Mouse (Mus musculus) heart, adult 2 months (tissue): Measurements from ENCODE around the gene Znrf3. TPM values are rescaled to one million over a fixed set of nuclear protein-coding genes. Genes with fewer than 3 reads are reported as not detected.
A peak's percentile ranks its signal among the peaks of the same experiment; 100 is the strongest.

ENCODE experiments used
- DNase-seq, 2 experiments: peaks; one replicate each; pipeline ENCODE4 v3.0.0; 2021
- H3K27ac ChIP-seq: fragments of 200-600 bp; 2 replicates; pipeline ENCODE4 v1.8.1; 2022
- H3K27me3 ChIP-seq: fragments of 200-500 bp; 2 replicates; pipeline ENCODE4 v1.6.1; 2012; ENCODE audit warnings: mild to moderate bottlenecking, low read length, inconsistent platforms, mixed read lengths; ENCODE audit not compliant: control insufficient read depth, insufficient read depth
- H3K36me3 ChIP-seq: fragments of 200-500 bp; 2 replicates; pipeline ENCODE4 v1.6.1; 2012; ENCODE audit warnings: low read length, inconsistent platforms; ENCODE audit not compliant: control insufficient read depth, insufficient read depth
- H3K4me1 ChIP-seq: fragments of 200-500 bp; 2 replicates; pipeline ENCODE4 v1.6.1; 2011; ENCODE audit warnings: low read length; ENCODE audit not compliant: control insufficient read depth, insufficient read depth
- H3K4me3 ChIP-seq: fragments of 200-600 bp; 2 replicates; pipeline ENCODE4 v1.8.1; 2022
- H3K79me2 ChIP-seq: fragments of 200-500 bp; replicated peaks from 2 replicates; pipeline ENCODE4 v1.6.1; 2012; ENCODE audit warnings: mild to moderate bottlenecking, inconsistent platforms, low read length, moderate library complexity, mixed read lengths; ENCODE audit not compliant: control insufficient read depth, insufficient read depth
- H3K9ac ChIP-seq: fragments of 200-500 bp; 2 replicates; pipeline ENCODE4 v1.6.1; 2012; ENCODE audit warnings: low read depth, mild to moderate bottlenecking, control low read depth, inconsistent platforms, low read length, mixed read lengths
- CTCF ChIP-seq: fragments of 200-600 bp; IDR thresholded peaks from 2 replicates; pipeline ENCODE4 v1.8.1; 2022; ENCODE audit warnings: antibody characterized with exemption, mild to moderate bottlenecking, moderate library complexity
- EP300 ChIP-seq: fragments of 200-500 bp; IDR thresholded peaks from 2 replicates; pipeline ENCODE4 v1.6.1; 2011; ENCODE audit warnings: low read depth, low read length, control low read depth; ENCODE audit not compliant: insufficient read depth
- POLR2A ChIP-seq: fragments of 200-500 bp; IDR thresholded peaks from 2 replicates; pipeline ENCODE4 v1.6.1; 2011; ENCODE audit warnings: mild to moderate bottlenecking, low read depth, low read length, control low read depth; ENCODE audit not compliant: insufficient read depth
- WGBS: fragments of 180-500 bp; shearing (Covaris S2); methylation state at CpG from one replicate; pipeline ENCODE4 v1.1.7; 2018; 5-methylcytosine and 5-hydroxymethylcytosine counted together
- intact Hi-C: fragments of 180-260 bp; cut with DNase I; formaldehyde crosslinking; loops from one replicate; pipeline ENCODE4 v1.15.1; 2025
- polyA plus RNA-seq: library from polyadenylated mRNA; depleted of rRNA; stranded (reverse); fragments of >200 nt; gene quantifications from 2 replicates; pipeline ENCODE4 v1.2.3, GENCODE M21; 2012
- total RNA-seq, 2 experiments: library from RNA; stranded (reverse); gene quantifications; 2 replicates each; pipeline ENCODE4 v1.2.3; 2021

Znrf3 gene
- total and polyA plus RNA-seq, 3 experiments: 2.9 to 7.3 (median 7.3) TPM

DNA sequence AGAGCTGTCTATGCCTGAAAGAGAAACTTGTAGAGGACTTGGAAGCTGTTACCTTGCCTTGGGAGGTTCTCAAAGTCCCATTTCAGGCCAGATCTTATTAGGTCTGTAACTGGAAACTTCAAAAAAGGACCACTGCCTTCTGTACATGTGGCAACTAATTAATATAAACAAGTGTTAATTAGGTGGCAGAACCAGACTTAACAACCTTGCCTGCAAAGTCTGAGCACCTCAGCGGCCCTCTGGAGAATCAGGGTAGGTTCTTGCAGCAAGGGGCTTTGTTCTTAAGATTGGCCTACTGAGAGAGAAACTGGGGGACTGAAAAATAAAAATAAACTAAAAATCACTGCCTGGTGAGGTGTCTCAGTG is 146.7 kb downstream of the Znrf3 start:
- peaks cover 5% of the 10 kb centered on the region for H3K4me1 ChIP-seq
- H3K79me2 ChIP-seq: no peaks in the 10 kb centered on the region
- DNase-seq: no peak
- no peak overlapping the region for H3K27ac ChIP-seq
- 82% methylated on average over 1 of the region's 1 CpGs for WGBS
- TF ChIP-seq EP300 (no peak), POLR2A (no peak), CTCF (no peak)
- intact Hi-C loops: loop anchor here (10.0 kb wide), 1 partner anchor 327 kb away; no protein-coding TSS in a partner anchor
- no peak overlapping the region for H3K9ac ChIP-seq
- H3K4me3 ChIP-seq: no peak overlapping the region
- H3K36me3 ChIP-seq: no peaks in the 10 kb centered on the region; the same call in 1 of the 2 replicates
- no peaks in the 10 kb centered on the region for H3K27me3 ChIP-seq

DNA sequence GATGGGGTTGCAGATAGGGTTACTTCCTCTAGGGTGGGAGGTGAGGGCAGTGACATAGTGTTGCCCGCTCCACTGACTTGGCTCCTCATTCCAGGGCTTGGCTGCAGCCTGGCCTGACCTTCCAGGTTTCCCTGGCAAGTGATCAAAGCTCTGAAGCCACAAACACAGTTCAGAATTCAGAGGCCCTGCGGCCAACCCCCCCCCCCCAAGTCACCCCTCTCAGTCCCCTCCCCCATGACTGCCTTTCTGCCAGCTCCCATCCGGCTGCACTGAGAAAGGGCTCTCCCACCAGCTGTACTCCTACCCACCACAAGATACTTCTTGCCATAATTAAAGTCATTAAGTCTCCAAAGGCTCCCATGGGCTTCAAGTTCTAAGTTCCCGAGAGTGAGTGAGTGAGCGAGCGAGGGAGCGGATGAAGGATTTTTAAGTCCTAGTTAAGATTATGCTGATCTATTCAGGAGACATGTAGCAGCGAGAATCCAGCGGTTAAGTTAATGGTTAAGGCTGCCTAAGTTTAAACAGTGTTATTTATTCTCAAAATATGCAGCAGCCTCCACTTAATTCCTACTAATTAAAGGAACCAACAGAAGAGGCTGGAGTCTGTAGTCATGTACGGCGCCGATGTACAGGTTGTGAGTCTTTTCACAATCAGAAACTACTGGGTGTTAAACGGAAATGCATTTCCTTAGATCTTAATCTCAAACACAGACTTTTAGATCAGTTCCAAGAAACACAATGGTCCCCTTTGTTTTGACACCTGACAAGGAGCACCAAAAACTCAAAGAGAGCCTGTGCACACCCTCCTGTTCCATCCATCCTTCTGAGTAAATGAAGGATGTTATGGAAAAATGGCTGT is 147.3 kb downstream of the Znrf3 start:
- Histone ChIP-seq H3K4me1 (peaks cover 5% of the 10 kb centered on the region), H3K79me2 (no peaks in the 10 kb centered on the region), H3K36me3 (no peaks in the 10 kb centered on the region; the same call in 1 of the 2 replicates), H3K27me3 (no peaks in the 10 kb centered on the region), H3K27ac (0 out of 2 replicates have a peak overlapping the region, but pooled peaks have one; percentile 6), H3K9ac (no peak overlapping the region), H3K4me3 (peak overlapping the region; percentile 28; the same call in 1 of the 2 replicates)
- TF ChIP-seq POLR2A (no peak), EP300 (no peak), CTCF (no peak)
- intact Hi-C loops: loop anchor here (10.0 kb wide), 1 partner anchor 327 kb away; no protein-coding TSS in a partner anchor
- peak in 1 of 2 experiments; percentile 49 for DNase-seq
- 26% methylated on average over 13 of the region's 13 CpGs for WGBS

GRCm38 (mm10) chr11:5296576-5297115 is 148.0 kb downstream of the Znrf3 start:
- intact Hi-C loops: loop anchor here (10.0 kb wide), 1 partner anchor 328 kb away; no protein-coding TSS in a partner anchor

DNA sequence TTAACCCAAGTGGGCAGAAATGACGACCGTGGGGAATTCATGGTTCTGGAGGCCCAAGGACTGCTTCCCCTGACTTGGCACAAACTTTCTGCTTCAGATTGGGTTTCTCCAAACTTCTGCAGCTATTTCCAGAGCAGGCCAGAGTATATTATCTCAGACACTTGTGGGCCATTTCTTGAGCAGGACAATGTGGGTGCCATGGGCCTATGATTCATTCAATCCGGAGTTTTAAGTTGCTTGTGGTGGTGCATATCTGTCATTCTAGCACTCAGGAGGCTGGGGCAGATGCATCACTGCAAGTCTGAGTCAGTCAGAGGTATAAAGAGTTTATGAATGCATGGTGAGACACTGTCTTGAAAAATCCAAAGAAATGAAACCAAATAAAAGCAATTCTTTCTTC is 149.8 kb downstream of the Znrf3 start:
- no peak for DNase-seq
- no peak overlapping the region for H3K4me3 ChIP-seq
- 68% methylated on average over 3 of the region's 3 CpGs for WGBS
- no peak overlapping the region for H3K27ac ChIP-seq
- TF ChIP-seq EP300: no peak
- TF ChIP-seq CTCF: no peak
- no peak for TF ChIP-seq POLR2A
- intact Hi-C loops: loop anchor here (10.0 kb wide), 1 partner anchor 330 kb away; no protein-coding TSS in a partner anchor
- no peaks in the 10 kb centered on the region for H3K79me2 ChIP-seq
- H3K36me3 ChIP-seq: no peaks in the 10 kb centered on the region; the same call in 1 of the 2 replicates
- no peak overlapping the region for H3K9ac ChIP-seq
- H3K27me3 ChIP-seq: no peaks in the 10 kb centered on the region
- peaks cover 5% of the 10 kb centered on the region for H3K4me1 ChIP-seq

More at GRCm38 (mm10) chr11:5296576-5297115, 148.0 kb downstream of the Znrf3 start:
- H3K27ac ChIP-seq: no peak overlapping the region
- no peaks in the 10 kb centered on the region; the same call in 1 of the 2 replicates for H3K36me3 ChIP-seq
- DNase-seq: no peak
- no peaks in the 10 kb centered on the region for H3K27me3 ChIP-seq
- H3K79me2 ChIP-seq: no peaks in the 10 kb centered on the region
- peaks cover 5% of the 10 kb centered on the region for H3K4me1 ChIP-seq
- TF ChIP-seq EP300: no peak
- TF ChIP-seq POLR2A: no peak
- TF ChIP-seq CTCF: no peak
- no peak overlapping the region for H3K9ac ChIP-seq
- 49% methylated on average over 2 of the region's 2 CpGs for WGBS
- H3K4me3 ChIP-seq: no peak overlapping the region

DNA sequence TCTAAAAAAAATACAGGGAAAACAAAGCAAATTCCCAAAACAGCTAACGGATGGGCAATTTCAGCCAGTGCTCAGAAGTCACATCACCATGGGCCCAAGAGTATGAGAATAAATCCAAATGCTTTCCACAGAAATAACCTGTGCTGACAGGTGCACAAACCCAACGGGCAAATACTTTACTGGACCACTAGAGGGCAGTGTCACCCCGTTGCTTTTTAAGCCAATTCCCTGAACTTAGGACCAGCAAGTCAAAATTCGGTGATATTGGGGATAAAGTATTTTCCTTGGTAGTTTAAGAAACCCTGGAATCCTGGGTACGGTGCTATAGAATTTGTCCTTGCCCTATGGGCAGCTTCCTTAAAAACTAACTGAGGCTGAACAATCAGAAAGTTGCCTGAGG is 154.0 kb downstream of the Znrf3 start:
- H3K79me2 ChIP-seq: no peaks in the 10 kb centered on the region
- no peaks in the 10 kb centered on the region for H3K4me1 ChIP-seq
- peak; percentile 78 for TF ChIP-seq EP300
- no peak for TF ChIP-seq POLR2A
- no peak; the same call in none of the 2 replicates for TF ChIP-seq CTCF
- no peak overlapping the region for H3K4me3 ChIP-seq
- DNase-seq: peak; percentile 55 to 72
- WGBS: 20% methylated on average over 5 of the region's 5 CpGs
- H3K27me3 ChIP-seq: no peaks in the 10 kb centered on the region
- no peak overlapping the region for H3K9ac ChIP-seq
- H3K36me3 ChIP-seq: no peaks in the 10 kb centered on the region
- intact Hi-C loops: loop anchor here (1.0 to 10.0 kb wide), 3 partner anchors 156 to 334 kb away; no protein-coding TSS in a partner anchor
- no peak overlapping the region for H3K27ac ChIP-seq
